Mouse (Mus musculus) spleen, postnatal 36 days (tissue): Measurements from ENCODE around the gene Pacrg.

Experiments
- DNase-seq, 2 experiments: peaks; one replicate each; pipeline ENCODE4 v3.0.0; 2022; ENCODE audit warnings: low spot score in 2 of 2, mixed read lengths in 1 of 2

Pacrg gene

DNA sequence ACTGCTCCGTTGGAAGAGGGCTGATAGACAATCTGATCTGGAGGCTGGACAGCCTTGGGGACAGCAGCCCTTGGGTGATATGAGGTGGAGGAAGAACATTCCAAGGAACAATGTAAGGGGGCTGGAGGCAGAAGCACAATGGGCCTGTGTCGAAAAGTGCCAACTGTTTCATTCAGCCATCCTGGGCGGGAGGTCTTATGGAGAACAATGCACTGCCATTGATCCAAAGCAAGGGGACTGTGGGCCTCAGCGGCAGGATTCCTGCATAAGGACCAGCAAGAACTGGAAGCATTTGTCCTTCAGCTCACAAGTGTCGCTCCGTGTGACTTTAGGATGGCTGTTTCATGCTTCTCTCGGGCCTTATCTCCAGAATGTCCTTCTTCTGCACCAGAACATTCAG, 465.8 kb downstream of the Pacrg start:
- DNase-seq: no peak

DNA sequence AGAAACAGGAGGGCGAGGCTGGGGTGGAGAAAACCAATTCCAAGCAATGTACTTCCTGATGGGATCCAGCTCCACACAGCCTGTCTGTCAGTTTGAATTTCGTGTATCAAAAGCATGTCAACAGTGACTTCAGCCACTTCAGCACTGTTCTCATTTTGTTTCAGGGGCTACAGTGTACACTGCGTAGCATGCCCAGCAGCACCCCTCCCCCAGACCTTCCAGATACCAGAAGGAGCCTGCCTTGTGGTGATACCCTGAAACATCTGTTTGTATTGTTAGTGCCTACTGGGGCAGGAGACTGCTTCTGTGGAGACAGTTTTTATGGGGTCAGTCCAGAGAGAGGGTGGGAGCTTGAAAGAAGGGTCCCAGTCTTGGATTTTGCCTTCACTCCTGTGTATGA, 466.4 kb downstream of the Pacrg start:
- DNase-seq: no peak

DNA sequence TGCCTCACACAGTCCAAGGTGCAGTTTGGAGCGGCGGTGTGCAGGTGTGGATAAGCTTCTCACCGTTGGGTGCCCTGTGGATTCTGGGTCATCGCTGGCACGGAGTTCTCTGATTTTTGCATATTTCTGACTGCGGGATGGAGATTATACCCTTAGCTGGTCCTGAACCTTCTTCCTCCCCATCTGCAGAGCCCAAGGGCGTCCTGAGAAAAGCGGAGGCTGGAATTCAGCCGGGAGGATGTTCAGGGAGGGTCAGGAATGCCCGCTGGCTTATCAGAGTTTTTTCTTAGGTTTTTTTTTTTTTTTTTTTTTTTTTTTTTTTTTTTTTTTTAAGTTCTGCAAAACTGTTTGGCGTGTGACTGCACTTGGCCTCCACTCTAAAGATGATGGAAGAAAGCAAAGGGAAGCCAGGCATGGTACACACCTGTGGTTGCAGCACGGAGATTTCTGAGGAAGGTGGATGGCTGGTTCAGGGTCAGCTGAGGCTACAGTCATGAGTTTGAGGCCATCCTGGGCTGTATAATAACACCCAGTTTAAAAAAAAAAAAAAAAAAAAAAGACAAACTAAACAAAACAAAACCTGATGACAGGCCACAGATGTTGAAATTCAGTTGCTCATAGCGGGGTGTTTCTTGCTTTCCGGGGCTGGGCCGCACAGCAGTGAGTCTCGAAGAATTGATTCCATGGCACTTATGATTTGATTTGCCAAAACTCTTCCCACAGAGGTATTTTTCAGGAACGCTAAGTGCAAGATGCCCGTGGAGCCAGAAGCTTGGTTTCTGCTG, 467.9 kb downstream of the Pacrg start:
- no peak for DNase-seq

DNA sequence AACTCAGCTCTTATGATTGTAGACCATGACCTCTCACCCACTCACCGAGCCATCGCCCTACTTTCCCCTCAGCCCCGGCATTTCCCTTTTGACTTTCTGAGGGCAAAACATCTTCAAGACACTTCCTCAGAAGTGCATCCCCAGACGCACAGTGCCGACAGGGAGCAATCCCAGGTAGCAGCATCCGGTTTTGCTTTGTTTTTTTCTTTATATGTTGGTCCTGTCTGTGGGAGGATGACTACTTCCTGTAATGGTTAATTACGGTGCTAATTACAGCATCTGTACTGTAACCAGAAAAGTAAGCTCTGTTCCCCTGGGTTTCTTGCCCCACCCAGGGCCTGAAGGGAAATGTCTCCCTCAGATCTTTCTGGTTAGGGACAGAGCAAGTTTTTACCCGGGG, 468.6 kb downstream of the Pacrg start:
- no peak for DNase-seq

DNA sequence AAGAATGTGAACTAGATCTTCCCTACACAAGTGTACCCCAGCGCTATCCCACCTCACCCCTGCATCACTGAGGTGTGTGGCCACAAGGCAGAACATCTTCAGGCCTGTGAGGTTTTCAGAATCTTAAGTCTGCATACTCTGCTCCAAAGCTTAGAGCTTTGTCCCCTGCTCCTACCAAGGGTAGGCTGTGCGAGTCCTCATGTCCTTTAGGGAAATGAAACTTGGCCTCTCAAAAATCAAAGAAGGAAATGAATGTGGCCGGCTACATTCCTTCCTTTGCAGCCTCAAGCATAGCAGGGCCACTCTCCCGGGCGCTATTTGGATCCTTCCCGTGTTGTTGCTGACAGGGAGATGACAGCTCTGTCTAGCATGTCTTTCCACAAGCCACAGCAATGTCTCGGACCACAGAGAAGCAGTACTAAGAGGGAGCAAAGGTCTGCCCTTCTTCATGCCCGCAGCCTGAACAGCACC, 469.4 kb downstream of the Pacrg start:
- DNase-seq: peak in 1 of 2 experiments; percentile 7

DNA sequence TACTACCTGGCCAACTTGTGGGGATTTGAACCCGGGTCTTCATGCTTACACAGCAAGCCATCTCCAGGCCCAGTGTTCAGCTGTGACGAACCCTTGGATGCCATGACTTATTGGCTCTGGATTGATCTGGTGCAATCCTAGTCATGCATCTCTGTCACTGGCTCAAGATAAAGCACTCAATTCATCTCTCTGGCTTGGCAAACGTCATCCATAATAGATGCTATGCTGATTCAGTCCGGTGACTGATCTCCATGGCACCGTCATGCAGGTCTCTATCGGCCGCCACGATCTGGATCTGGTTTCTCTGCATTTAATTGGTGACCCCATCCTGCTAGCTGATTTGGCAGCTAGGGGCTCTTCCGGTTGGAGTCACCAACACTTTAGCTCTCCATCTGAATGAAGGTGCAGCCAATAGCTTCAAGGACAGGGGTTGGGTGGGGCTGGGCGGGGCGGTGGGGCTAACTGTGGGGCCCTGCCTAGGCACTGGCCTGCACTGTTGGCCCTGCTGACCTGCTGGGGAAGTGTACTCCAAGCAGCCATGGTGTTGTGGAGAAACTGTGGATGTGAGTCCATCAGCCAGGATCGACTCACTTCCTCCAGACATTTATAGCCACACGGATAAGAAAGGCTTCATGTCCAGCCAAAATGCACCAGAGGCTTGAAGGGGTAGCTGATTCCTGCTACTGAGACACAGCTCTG, 470.0 kb downstream of the Pacrg start:
- no peak for DNase-seq

DNA sequence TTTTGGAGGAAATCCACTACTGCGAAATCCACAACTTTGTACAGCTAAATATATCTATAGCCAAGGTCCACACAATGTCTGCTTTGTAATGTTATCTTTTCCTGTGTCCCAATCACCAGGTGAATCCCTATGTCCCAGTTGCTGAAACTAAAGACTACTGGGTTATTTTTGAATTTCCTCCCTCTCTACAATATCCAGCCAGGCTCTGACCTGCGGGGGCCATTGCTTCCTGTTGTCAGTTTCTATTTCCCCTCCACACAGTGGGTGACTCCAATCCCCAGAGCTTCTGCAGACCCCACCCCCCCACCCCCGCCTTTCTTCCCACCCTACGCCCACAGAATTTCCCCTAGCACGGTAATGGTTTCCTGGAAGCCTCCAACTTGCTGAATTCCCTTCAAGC, 473.1 kb downstream of the Pacrg start:
- DNase-seq: no peak

DNA sequence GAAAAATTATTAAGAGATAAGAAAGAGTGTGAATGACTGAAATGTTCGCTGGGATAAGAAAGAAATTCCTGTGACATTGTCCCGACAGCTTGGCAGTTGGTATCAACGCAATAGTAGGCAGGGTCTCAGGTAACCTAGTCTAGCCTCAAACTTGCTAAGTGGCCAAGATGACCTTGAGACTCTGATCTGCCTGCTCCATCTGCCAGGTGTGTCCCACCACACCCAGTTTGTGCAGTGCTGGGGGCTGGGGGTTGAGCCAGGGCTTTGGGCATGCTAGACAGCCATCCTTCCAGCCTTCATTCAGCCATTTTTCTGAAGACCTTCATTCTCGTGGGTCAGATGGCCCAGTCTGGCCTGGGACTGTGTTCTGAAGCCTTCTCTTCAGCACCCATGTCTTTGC, 473.5 kb downstream of the Pacrg start:
- no peak for DNase-seq

DNA sequence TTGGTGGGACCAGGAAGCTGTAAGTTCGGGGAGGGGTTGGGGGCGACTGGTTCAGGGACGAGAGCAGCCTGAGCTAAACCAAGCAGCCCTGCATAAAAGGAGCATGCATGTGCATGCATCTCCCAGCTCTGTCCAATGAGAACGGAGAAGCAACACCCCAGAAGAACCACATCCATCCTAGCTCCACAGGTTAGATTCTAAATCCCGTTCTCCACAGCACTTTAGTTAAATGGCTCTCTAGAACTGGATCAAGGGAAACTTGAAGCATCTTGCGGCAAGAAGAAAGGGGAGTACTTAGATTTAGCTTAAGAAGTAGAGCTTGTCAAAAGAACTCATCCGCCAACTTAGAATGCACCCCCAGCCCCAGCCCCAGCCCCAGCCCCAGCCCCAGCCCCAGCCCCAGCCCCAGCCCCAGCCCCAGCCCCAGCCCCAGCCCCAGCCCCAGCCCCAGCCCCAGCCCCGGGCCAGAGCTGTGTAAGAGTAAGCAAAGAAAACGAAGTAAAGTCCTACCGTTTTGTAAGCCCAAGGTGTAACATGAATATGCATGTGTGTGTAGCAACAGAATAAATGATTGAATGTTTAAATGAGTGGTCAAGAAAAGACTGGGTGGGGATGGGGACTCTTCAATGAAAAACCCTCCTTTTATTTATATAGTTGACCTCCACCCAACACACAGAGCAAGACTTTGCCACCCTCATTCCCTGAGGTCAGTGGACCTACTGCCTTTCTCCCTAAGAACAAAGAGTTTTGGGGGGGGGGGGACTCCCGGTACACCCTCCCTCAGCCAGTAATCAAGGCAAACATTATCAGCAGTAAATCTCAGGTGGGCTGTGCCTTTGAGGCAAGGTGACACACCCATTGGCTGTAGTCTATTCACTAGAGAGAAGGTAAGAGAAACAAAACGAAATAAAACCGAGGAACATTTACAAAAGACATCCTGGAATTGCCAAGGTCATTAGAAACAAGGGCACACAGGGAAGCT, 474.3 kb downstream of the Pacrg start:
- no peak for DNase-seq

DNA sequence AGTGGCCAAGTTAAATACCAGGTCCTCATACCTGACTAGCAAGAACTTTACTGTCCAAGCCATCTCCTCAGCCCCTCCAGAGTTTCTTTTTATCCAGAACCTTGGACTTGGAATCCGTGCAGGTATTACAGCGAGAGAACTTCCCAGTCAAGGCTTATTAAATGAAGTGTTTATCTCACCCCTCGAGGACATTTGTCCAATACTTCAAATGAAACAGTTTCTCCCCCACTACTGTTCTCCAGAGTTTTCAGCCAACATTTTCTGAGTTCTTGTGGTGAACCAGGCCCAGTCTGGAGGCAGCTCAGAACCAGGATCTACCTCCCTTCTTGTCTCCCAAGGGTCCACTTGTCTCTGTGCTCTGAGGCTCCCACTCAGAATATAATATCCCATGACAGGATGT, 477.0 kb downstream of the Pacrg start:
- no peak for DNase-seq

DNA sequence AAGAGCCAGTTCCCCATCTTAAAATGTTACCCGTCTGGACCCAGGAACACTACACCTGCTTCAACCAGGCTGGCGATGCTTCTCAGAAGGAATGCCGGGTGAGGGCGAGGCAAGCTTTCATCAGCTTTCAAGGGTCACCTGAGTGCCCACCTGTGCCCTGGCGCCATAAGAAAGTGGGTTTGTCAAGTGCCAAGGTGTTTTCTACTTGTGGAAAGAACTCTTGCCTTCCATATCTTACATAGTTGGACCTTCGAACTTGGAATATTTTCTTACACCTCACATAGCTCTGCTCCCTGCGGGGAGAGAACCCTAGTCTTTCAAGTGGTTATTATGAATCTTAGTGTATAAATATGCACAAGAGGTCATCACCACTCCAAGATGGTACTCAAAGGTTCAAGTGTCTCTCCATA, 478.2 kb downstream of the Pacrg start:
- DNase-seq: no peak

DNA sequence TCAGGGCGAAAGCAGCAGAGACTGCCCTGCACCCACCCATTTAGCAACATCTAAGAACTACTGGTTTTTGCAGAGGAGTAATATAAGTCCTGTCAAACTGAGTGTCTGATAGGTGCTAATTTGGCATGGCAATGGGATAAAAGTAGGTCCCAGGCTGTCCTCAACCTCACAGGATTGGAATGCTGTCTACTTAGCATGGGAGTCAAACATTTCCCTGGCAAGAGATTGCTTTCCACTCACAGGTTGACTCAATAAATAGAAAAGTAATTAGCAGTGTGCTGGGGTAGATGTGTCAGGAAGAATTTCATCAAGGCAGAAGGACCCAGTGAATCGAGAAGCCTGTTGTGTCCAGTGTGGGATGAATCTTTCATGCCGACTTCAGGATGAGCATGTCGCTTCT, 479.4 kb downstream of the Pacrg start:
- DNase-seq: no peak

DNA sequence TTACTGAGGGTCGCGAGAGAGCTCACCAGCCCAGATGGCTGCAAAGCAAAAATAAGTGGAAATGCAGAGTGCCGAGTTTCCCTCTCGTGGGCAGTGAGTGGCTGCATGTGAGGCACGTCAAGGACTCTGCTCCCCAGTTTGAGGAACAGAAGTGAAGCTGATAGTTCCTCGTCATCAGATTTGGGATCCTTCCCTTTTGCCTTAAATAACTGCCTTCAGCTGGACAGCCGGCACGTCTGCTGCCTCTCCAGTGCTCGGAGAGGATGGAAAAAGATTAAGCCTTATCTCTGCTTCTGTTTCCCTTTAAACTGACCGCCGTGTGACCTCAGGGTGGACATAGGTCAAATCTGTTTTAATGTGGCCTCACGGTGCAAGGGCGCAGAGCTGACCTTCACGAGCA, 480.6 kb downstream of the Pacrg start:
- DNase-seq: peak in 1 of 2 experiments; percentile 8

DNA sequence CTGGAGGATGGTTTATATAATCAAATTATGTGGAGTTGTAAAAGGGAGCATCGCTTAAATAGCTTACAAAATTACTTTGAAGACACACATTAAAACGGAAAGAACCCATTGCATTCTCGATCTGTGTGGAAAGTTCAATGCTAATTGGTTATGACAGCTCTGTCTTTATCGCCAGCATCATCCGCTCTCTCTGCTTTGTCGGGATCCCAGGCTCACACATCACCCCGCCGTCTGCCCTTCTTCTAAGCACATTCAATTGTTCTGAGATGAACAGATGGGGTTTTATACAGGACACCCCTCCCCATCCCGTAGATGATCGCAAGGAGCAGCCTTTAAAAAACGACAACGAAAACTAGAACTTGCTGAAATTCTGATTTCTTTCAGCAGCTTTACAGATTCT, 482.8 kb downstream of the Pacrg start:
- no peak for DNase-seq

DNA sequence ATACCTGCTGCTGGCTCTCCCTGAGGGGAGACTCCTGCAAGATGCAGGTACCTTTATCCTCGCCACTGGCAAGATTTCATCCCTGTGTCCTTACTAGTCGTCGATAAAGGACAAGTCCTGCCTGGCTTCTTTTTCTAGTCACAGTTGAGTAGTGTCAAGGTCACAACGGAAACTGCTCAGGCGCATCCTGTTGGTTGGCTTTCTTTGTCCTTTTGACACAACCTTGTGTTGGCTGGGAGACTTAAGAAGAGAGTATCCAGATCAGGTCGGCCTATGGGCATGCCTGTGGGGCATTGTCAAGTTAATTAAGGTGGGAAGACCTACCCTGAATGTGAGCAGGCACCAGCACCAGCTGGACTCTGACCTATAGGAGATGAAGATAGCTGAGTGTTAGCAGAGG, 483.8 kb downstream of the Pacrg start:
- DNase-seq: no peak

DNA sequence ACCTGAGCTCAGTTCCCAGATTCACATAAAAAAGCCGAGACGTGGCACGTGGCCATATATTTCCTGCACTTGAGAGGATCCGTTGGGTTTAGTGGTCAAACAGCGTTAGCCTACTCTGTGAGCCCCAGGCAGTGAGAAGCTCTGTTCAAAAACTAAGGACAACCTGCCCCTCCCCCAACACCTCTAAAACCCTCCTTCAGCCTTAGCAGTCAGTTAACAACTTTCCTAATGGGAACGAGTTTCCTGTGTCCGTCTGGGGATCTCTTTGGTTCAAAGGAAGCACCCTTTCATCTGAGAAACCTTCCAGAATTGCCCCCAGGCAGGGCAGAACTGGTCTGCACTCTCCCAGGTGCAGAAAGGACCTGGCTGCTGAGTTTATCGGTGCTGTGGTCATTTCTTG, 484.4 kb downstream of the Pacrg start:
- DNase-seq: no peak
